ENCODE assay signal across 24 mouse cellular contexts in the genomic region with DNA sequence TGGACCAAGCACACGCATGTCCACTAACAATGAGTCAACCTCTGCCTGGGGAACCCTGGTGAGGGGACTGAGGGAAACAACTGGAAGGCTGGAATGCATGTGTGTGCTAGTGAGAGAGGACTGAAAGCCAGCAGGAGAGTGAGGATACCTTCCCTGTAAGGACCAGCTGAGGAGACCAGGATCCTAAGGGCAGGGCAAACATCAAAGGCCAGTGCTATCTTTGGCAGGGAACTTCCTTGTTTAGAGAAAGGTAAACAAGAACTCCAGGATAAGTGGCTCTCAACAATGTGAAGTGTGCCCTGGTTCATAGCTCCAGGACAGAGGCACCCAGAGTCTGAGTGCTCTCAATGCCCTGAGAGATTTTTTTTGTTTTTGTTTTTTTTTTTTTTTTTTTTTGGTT. TPM values are rescaled to one million over a fixed set of nuclear protein-coding genes. Genes with fewer than 3 reads are reported as not detected.
DNase-seq lines count a peak whose midpoint lies in the region; ATAC-seq and TF ChIP-seq lines count a peak whose summit lies in the region.
"Had no signal": no experiment of that assay in that cellular context is flagged by ENCODE, and none has a peak within 500 bp of the region (broad histone marks: within the 10 kb centered on the region; RNA-seq: fewer than 3 reads in every experiment).

No protein-coding gene starts in this region.

- H3K9me3 ChIP-seq in kidney, embryonic 15.5 days (replicated peaks): no peaks in the 10 kb centered on the region
- H3K9me3 ChIP-seq in intestine, embryonic 16.5 days (ENCODE audit: control insufficient read depth, low read length): no peaks in the 10 kb centered on the region
- H3K9me3 ChIP-seq in lung, embryonic 16.5 days (ENCODE audit: control insufficient read depth, low read length): no peaks in the 10 kb centered on the region
- H3K9me3 ChIP-seq in hindbrain, embryonic 12.5 days (replicated peaks): no peaks in the 10 kb centered on the region
- H3K9me3 ChIP-seq: forebrain, embryonic 10.5 days; G1E; heart, embryonic 15.5 days; limb, embryonic 13.5 days; neural tube, embryonic 13.5 days had no signal

- peaks cover 16% of the 10 kb centered on the region for H3K4me1 ChIP-seq in kidney, adult 2 months (ENCODE audit: control insufficient read depth, insufficient read depth, low read length)
- H3K4me1 ChIP-seq in kidney, embryonic 15.5 days: peaks cover 20% of the 10 kb centered on the region
- peaks cover 20% of the 10 kb centered on the region for H3K4me1 ChIP-seq in intestine, embryonic 16.5 days (ENCODE audit: control insufficient read depth, insufficient read depth, low read length)
- peaks cover 25% of the 10 kb centered on the region for H3K4me1 ChIP-seq in lung, embryonic 16.5 days (replicated peaks; ENCODE audit: control insufficient read depth, insufficient read depth, low read length)
- peaks cover 18% of the 10 kb centered on the region; the same call in 1 of the 2 replicates for H3K4me1 ChIP-seq in small intestine, adult 2 months (ENCODE audit: control insufficient read depth, insufficient read depth, insufficient read length, low read length)
- H3K4me1 ChIP-seq in hindbrain, embryonic 12.5 days: peaks cover 10% of the 10 kb centered on the region

- H3K27me3 ChIP-seq in kidney, adult 2 months (replicated peaks; ENCODE audit: control insufficient read depth, insufficient read depth, low read length): no peaks in the 10 kb centered on the region
- no peaks in the 10 kb centered on the region for H3K27me3 ChIP-seq in kidney, embryonic 15.5 days
- H3K27me3 ChIP-seq in intestine, embryonic 16.5 days (replicated peaks; ENCODE audit: control insufficient read depth, insufficient read depth, low read length): no peaks in the 10 kb centered on the region
- no peaks in the 10 kb centered on the region for H3K27me3 ChIP-seq in lung, embryonic 16.5 days (ENCODE audit: control insufficient read depth, insufficient read depth, low read depth, low read length)
- H3K27me3 ChIP-seq in small intestine, adult 2 months (ENCODE audit: control insufficient read depth, insufficient read depth, low read length): no peaks in the 10 kb centered on the region
- H3K27me3 ChIP-seq in hindbrain, embryonic 12.5 days: no peaks in the 10 kb centered on the region
- H3K27me3 ChIP-seq: heart, embryonic 15.5 days; limb, embryonic 13.5 days; megakaryocyte, embryonic 14.5 days; neural tube, embryonic 13.5 days had no signal

- peak; percentile 63 for DNase-seq in kidney, adult 2 months
- no peak for DNase-seq in ovary, postnatal 10 days (ENCODE audit: low spot score)
- no peak for DNase-seq in adipocyte (ENCODE audit: low spot score)
- DNase-seq: adrenal gland, postnatal 25 days; cerebellum, adult 18-20 months; gastrocnemius, postnatal 14 days; heart, postnatal 4 days; midbrain, embryonic 14.5 days; spleen, adult 18-20 months; thymus, adult 18-20 months had no signal

- H3K4me3 ChIP-seq in kidney, adult 2 months (ENCODE audit: insufficient read depth, low read depth, low read length): no peak overlapping the region
- H3K4me3 ChIP-seq in kidney, embryonic 15.5 days (replicated peaks): no peak overlapping the region
- H3K4me3 ChIP-seq in intestine, embryonic 16.5 days (ENCODE audit: low read length): no peak overlapping the region
- H3K4me3 ChIP-seq in lung, embryonic 16.5 days (ENCODE audit: low read length): no peak overlapping the region
- no peak overlapping the region for H3K4me3 ChIP-seq in small intestine, adult 2 months (ENCODE audit: low read depth, low read length)
- H3K4me3 ChIP-seq in hindbrain, embryonic 12.5 days: no peak overlapping the region
- H3K4me3 ChIP-seq: forebrain, embryonic 10.5 days; heart, embryonic 15.5 days; limb, embryonic 13.5 days; megakaryocyte, embryonic 14.5 days; neural tube, embryonic 13.5 days had no signal

- 69% methylated on average over 1 of the region's 1 CpGs for WGBS in kidney, adult 2 months
- 84% methylated on average over 1 of the region's 1 CpGs for WGBS in kidney, embryonic 15.5 days
- WGBS in intestine, embryonic 16.5 days: 62% methylated on average over 1 of the region's 1 CpGs
- WGBS in lung, embryonic 16.5 days: 39% methylated on average over 1 of the region's 1 CpGs
- 24% methylated on average over 1 of the region's 1 CpGs for WGBS in small intestine, adult 2 months
- WGBS in hindbrain, embryonic 12.5 days: 66% methylated on average over 1 of the region's 1 CpGs

- no peak for TF ChIP-seq CTCF in kidney, adult 2 months (conservative IDR thresholded peaks at IDR 0.05; ENCODE audit: insufficient read depth, insufficient read length, low read depth, low read length)
- no peak for TF ChIP-seq CTCF in small intestine, adult 2 months (IDR thresholded peaks at IDR 0.05; ENCODE audit: extremely low read depth, insufficient read length, insufficient replicate concordance, low read depth, low read length)

- no peak overlapping the region for H3K4me2 ChIP-seq in kidney, embryonic 15.5 days
- no peak overlapping the region for H3K4me2 ChIP-seq in intestine, embryonic 16.5 days (ENCODE audit: low read depth, low read length)
- no peak overlapping the region for H3K4me2 ChIP-seq in lung, embryonic 16.5 days (ENCODE audit: low read depth, low read length)
- H3K4me2 ChIP-seq in hindbrain, embryonic 12.5 days (replicated peaks): no peak overlapping the region
- H3K4me2 ChIP-seq: heart, embryonic 15.5 days; limb, embryonic 13.5 days; neural tube, embryonic 13.5 days had no signal

- no peak overlapping the region for H3K9ac ChIP-seq in kidney, embryonic 15.5 days
- no peak overlapping the region for H3K9ac ChIP-seq in intestine, embryonic 16.5 days (ENCODE audit: low read depth, low read length)
- H3K9ac ChIP-seq in lung, embryonic 16.5 days (ENCODE audit: low read length): no peak overlapping the region
- no peak overlapping the region for H3K9ac ChIP-seq in hindbrain, embryonic 12.5 days
- H3K9ac ChIP-seq: heart, embryonic 15.5 days; limb, embryonic 13.5 days; liver, embryonic 14.5 days; neural tube, embryonic 13.5 days had no signal

- no peak for TF ChIP-seq POLR2A in kidney, adult 2 months (IDR thresholded peaks at IDR 0.05; ENCODE audit: low read depth, low read length)
- TF ChIP-seq POLR2A in small intestine, adult 2 months (IDR thresholded peaks at IDR 0.05; ENCODE audit: low read depth, low read length): no peak

- H3K36me3 ChIP-seq in kidney, adult 2 months (ENCODE audit: control insufficient read depth, insufficient read depth, low read length): no peaks in the 10 kb centered on the region
- H3K36me3 ChIP-seq in kidney, embryonic 15.5 days: no peaks in the 10 kb centered on the region
- no peaks in the 10 kb centered on the region for H3K36me3 ChIP-seq in intestine, embryonic 16.5 days (ENCODE audit: control insufficient read depth, insufficient read depth, low read length)
- no peaks in the 10 kb centered on the region; the same call in 1 of the 2 replicates for H3K36me3 ChIP-seq in lung, embryonic 16.5 days (ENCODE audit: control insufficient read depth, insufficient read depth, low read length)
- H3K36me3 ChIP-seq in small intestine, adult 2 months (ENCODE audit: control insufficient read depth, insufficient read depth, low read length): no peaks in the 10 kb centered on the region
- no peaks in the 10 kb centered on the region for H3K36me3 ChIP-seq in hindbrain, embryonic 12.5 days
- H3K36me3 ChIP-seq: heart, embryonic 15.5 days; limb, embryonic 13.5 days; neural tube, embryonic 13.5 days had no signal

- 0 out of 2 replicates have a peak overlapping the region, but pooled peaks have one; percentile 1 for H3K27ac ChIP-seq in kidney, adult 2 months (ENCODE audit: insufficient read depth, low read depth, low read length)
- no peak overlapping the region for H3K27ac ChIP-seq in kidney, embryonic 15.5 days
- no peak overlapping the region for H3K27ac ChIP-seq in intestine, embryonic 16.5 days (ENCODE audit: low read length)
- no peak overlapping the region; the same call in 1 of the 2 replicates for H3K27ac ChIP-seq in lung, embryonic 16.5 days (ENCODE audit: low read length)
- H3K27ac ChIP-seq in small intestine, adult 2 months (ENCODE audit: insufficient read depth, low read depth, low read length): peak overlapping the region; percentile 86
- no peak overlapping the region for H3K27ac ChIP-seq in hindbrain, embryonic 12.5 days
- H3K27ac ChIP-seq: forebrain, embryonic 10.5 days; heart, embryonic 15.5 days; limb, embryonic 13.5 days; liver, embryonic 14.5 days; neural tube, embryonic 13.5 days had no signal

- no peak for ATAC-seq in kidney, embryonic 15.5 days (replicated peaks; ENCODE audit: low FRiP score)
- ATAC-seq in intestine, embryonic 16.5 days: peak; percentile 83
- ATAC-seq in lung, embryonic 16.5 days (ENCODE audit: low read depth): peak; percentile 92
- ATAC-seq in hindbrain, embryonic 12.5 days (ENCODE audit: low FRiP score): no peak
- ATAC-seq: activated CD4-positive, CD25-positive, alpha-beta regulatory T cell, adult 4 months; hindbrain, embryonic 16.5 days had no signal

RNA-seq across cellular contexts. Expression of a gene that starts 6.2 kb away (rescaled TPM):
- polyA plus RNA-seq in kidney, adult 2 months (2012; rRNA removed): 21.8 and 30.3 TPM in 2 replicates
- polyA plus RNA-seq in kidney, embryonic 15.5 days (2015; fragmentation: Nextera tagmentation; extraction: Ambion mirVana): 103 and 112 TPM in 2 replicates
- 86.5 and 94.8 TPM in 2 replicates for polyA plus RNA-seq in intestine, embryonic 16.5 days (2015; fragmentation: Nextera tagmentation; extraction: Ambion mirVana)
- polyA plus RNA-seq in lung, embryonic 16.5 days (2015; fragmentation: Nextera tagmentation; extraction: Ambion mirVana): 102 and 107 TPM in 2 replicates
- 4.1 and 9.4 TPM in 2 replicates for polyA plus RNA-seq in small intestine, adult 2 months (2012; rRNA removed)
- polyA plus RNA-seq in hindbrain, embryonic 12.5 days (2016; fragmentation: Nextera tagmentation; extraction: Ambion mirVana): 143 and 156 TPM in 2 replicates

Comparison
In these comparisons a context has a peak if more than half of its experiments do, and no peak if none do; other contexts are left out.
1. H3K27ac ChIP-seq: peak in kidney, adult 2 months (single experiment) and small intestine, adult 2 months (single experiment); none in kidney, embryonic 15.5 days (single experiment), intestine, embryonic 16.5 days (single experiment), lung, embryonic 16.5 days (single experiment) and hindbrain, embryonic 12.5 days (single experiment).
2. ATAC-seq: peak in intestine, embryonic 16.5 days (single experiment) and lung, embryonic 16.5 days (single experiment); none in kidney, embryonic 15.5 days (single experiment) and hindbrain, embryonic 12.5 days (single experiment).